8 mouse cellular contexts compared by ENCODE assay signal in genomic region chr16:4878192-4878885, GRCm38 (mm10). TPM values are rescaled to one million over a fixed set of nuclear protein-coding genes. Genes with fewer than 3 reads are reported as not detected.
DNase-seq lines count a peak whose midpoint lies in the region; ATAC-seq and TF ChIP-seq lines count a peak whose summit lies in the region.

No protein-coding gene starts in this region.

- peak overlapping the region; percentile 89 for H3K9ac ChIP-seq in embryonic facial prominence, embryonic 13.5 days
- H3K9ac ChIP-seq in lung, embryonic 14.5 days, result peak overlapping the region; percentile 88
- H3K9ac ChIP-seq in neural tube, embryonic 15.5 days (replicated peaks), result peak overlapping the region; percentile 81

- peaks cover 41% of the 10 kb centered on the region for H3K4me1 ChIP-seq in embryonic facial prominence, embryonic 13.5 days
- H3K4me1 ChIP-seq in lung, embryonic 14.5 days (ENCODE audit: insufficient read depth), result peaks cover 19% of the 10 kb centered on the region
- H3K4me1 ChIP-seq in neural tube, embryonic 15.5 days, result peaks cover 52% of the 10 kb centered on the region

- H3K27me3 ChIP-seq in embryonic facial prominence, embryonic 13.5 days, result no peaks in the 10 kb centered on the region
- H3K27me3 ChIP-seq in lung, embryonic 14.5 days (ENCODE audit: insufficient read depth, low read length), result no peaks in the 10 kb centered on the region
- no peaks in the 10 kb centered on the region for H3K27me3 ChIP-seq in neural tube, embryonic 15.5 days (replicated peaks)

- DNase-seq in urinary bladder, adult 18-20 months (ENCODE audit: low spot score in 2 of 2), result peak; percentile 56 to 77
- DNase-seq in urinary bladder, postnatal 10 days (ENCODE audit: low spot score), result no peak
- DNase-seq in lung, embryonic 14.5 days, result peak; percentile 48
- DNase-seq in frontal cortex, postnatal 36 days (ENCODE audit: low spot score in 2 of 2), result no peak
- no peak for DNase-seq in left cerebral cortex, postnatal 14 days (ENCODE audit: low spot score in 2 of 2)

- WGBS in embryonic facial prominence, embryonic 13.5 days, result 19% methylated on average over 5 of the region's 5 CpGs
- WGBS in lung, embryonic 14.5 days, result 16% methylated on average over 5 of the region's 5 CpGs
- 28% methylated on average over 5 of the region's 5 CpGs for WGBS in neural tube, embryonic 15.5 days

- peak overlapping the region; percentile 83 for H3K4me3 ChIP-seq in embryonic facial prominence, embryonic 13.5 days
- peak overlapping the region; percentile 80 for H3K4me3 ChIP-seq in lung, embryonic 14.5 days (ENCODE audit: low read depth, low read length)
- H3K4me3 ChIP-seq in neural tube, embryonic 15.5 days (replicated peaks), result peak overlapping the region; percentile 89

- peak overlapping the region; percentile 68 for H3K4me2 ChIP-seq in embryonic facial prominence, embryonic 13.5 days
- H3K4me2 ChIP-seq in lung, embryonic 14.5 days, result peak overlapping the region; percentile 95
- H3K4me2 ChIP-seq in neural tube, embryonic 15.5 days, result peak overlapping the region; percentile 83

- TF ChIP-seq CTCF in lung, embryonic 14.5 days (IDR thresholded peaks at IDR 0.05; ENCODE audit: low read depth), result no peak

- H3K9me3 ChIP-seq in embryonic facial prominence, embryonic 13.5 days, result no peaks in the 10 kb centered on the region
- no peaks in the 10 kb centered on the region for H3K9me3 ChIP-seq in lung, embryonic 14.5 days (ENCODE audit: low read depth, low read length)
- no peaks in the 10 kb centered on the region for H3K9me3 ChIP-seq in neural tube, embryonic 15.5 days (replicated peaks)

- H3K27ac ChIP-seq in embryonic facial prominence, embryonic 13.5 days, result peak overlapping the region; percentile 100
- peak overlapping the region; percentile 100 for H3K27ac ChIP-seq in lung, embryonic 14.5 days (ENCODE audit: low read depth)
- H3K27ac ChIP-seq in neural tube, embryonic 15.5 days (replicated peaks), result peak overlapping the region; percentile 99

- peaks cover 32% of the 10 kb centered on the region for H3K36me3 ChIP-seq in embryonic facial prominence, embryonic 13.5 days
- peaks cover 31% of the 10 kb centered on the region for H3K36me3 ChIP-seq in lung, embryonic 14.5 days (ENCODE audit: insufficient read depth)
- peaks cover 21% of the 10 kb centered on the region for H3K36me3 ChIP-seq in neural tube, embryonic 15.5 days

- intact Hi-C loops in left cerebral cortex, postnatal 14 days (cut with DNase I), result loop anchor here (5.0 kb wide), 1 partner anchor 39 kb away; no protein-coding TSS in a partner anchor

- no peak for ATAC-seq in embryonic facial prominence, embryonic 13.5 days (ENCODE audit: insufficient number of reproducible peaks, insufficient read depth, low FRiP score, low TSS enrichment, low read depth)
- peak; percentile 12 for ATAC-seq in inflammation-experienced regulatory T-cells, adult 6 months
- no peak for ATAC-seq in lung, embryonic 14.5 days (ENCODE audit: insufficient read depth)
- ATAC-seq in neural tube, embryonic 15.5 days (ENCODE audit: low FRiP score), result no peak

RNA-seq across cellular contexts. Expression of gene Ubald1, which starts 1.8 kb away (rescaled TPM):
- 40.2 and 41.5 TPM in 2 replicates for polyA plus RNA-seq in embryonic facial prominence, embryonic 13.5 days (2015; fragmentation: Nextera tagmentation; extraction: Ambion mirVana)
- 10 to 100 TPM; 19.4 to 25.2 (median 20.9) TPM for polyA plus RNA-seq in inflammation-experienced regulatory T-cells, adult 6 months (2017; shearing (Covaris generic))
- polyA plus RNA-seq in lung, embryonic 14.5 days (2014; fragmentation: Nextera tagmentation; extraction: Ambion mirVana), result 38.7 and 39.3 TPM in 2 replicates
- 66.0 and 66.7 TPM in 2 replicates for polyA plus RNA-seq in neural tube, embryonic 15.5 days (2015; fragmentation: Nextera tagmentation; extraction: Ambion mirVana)
- total RNA-seq in left cerebral cortex, postnatal 14 days (2021), result 10 to 100 TPM; 81.6 to 86.7 TPM

RNA-seq across cellular contexts. Expression of gene Mgrn1, which starts 7.7 kb away (rescaled TPM):
- polyA plus RNA-seq in embryonic facial prominence, embryonic 13.5 days (2015; fragmentation: Nextera tagmentation; extraction: Ambion mirVana), result 87.7 and 95.2 TPM in 2 replicates
- 10 to 100 TPM; 18.0 to 42.4 (median 35.7) TPM for polyA plus RNA-seq in inflammation-experienced regulatory T-cells, adult 6 months (2017; shearing (Covaris generic))
- polyA plus RNA-seq in lung, embryonic 14.5 days (2014; fragmentation: Nextera tagmentation; extraction: Ambion mirVana), result 88.0 and 88.8 TPM in 2 replicates
- polyA plus RNA-seq in neural tube, embryonic 15.5 days (2015; fragmentation: Nextera tagmentation; extraction: Ambion mirVana), result 122 and 125 TPM in 2 replicates
- total RNA-seq in left cerebral cortex, postnatal 14 days (2021), result 100 to 1,000 TPM; 198 to 203 TPM

RNA-seq across cellular contexts. Expression of gene 4930562C15Rik, which starts 43.1 kb away (rescaled TPM):
- polyA plus RNA-seq in embryonic facial prominence, embryonic 13.5 days (2015; fragmentation: Nextera tagmentation; extraction: Ambion mirVana), result 0.44 and 0.89 TPM in 2 replicates
- 1 to 10 TPM in 2 of 3 experiments, under 1 TPM in 1; 0.79 to 2.9 (median 1.3) TPM for polyA plus RNA-seq in inflammation-experienced regulatory T-cells, adult 6 months (2017; shearing (Covaris generic))
- polyA plus RNA-seq in lung, embryonic 14.5 days (2014; fragmentation: Nextera tagmentation; extraction: Ambion mirVana), result 1.0 and 1.1 TPM in 2 replicates
- 0.54 and 0.60 TPM in 2 replicates for polyA plus RNA-seq in neural tube, embryonic 15.5 days (2015; fragmentation: Nextera tagmentation; extraction: Ambion mirVana)
- total RNA-seq in left cerebral cortex, postnatal 14 days (2021), result not detected

Comparison
In these comparisons a context has a peak if more than half of its experiments do, and no peak if none do; other contexts are left out.
1. DNase-seq: peak in urinary bladder, adult 18-20 months (2 of 2) and lung, embryonic 14.5 days (single experiment); none in urinary bladder, postnatal 10 days (single experiment), frontal cortex, postnatal 36 days (0 of 2) and left cerebral cortex, postnatal 14 days (0 of 2).
2. Peak in every context shown above with its lines, with median percentiles within 50 percentile points of each other: H3K27ac ChIP-seq, H3K4me2 ChIP-seq, H3K4me3 ChIP-seq and H3K9ac ChIP-seq.